Mouse (Mus musculus) CH12.LX (cell line): Measurements from ENCODE around the gene Man1a.
A peak's percentile ranks its signal among the peaks of the same experiment; 100 is the strongest.

ENCODE experiments used
- EP300 ChIP-seq: IDR thresholded peaks from 2 replicates; pipeline ENCODE4 v1.6.1; 2011; ENCODE audit warnings: low read length, improper control_type of control experiment
- GABPA ChIP-seq: IDR thresholded peaks from 2 replicates; pipeline ENCODE4 v1.6.1; 2012; ENCODE audit warnings: low read depth, low read length, improper control_type of control experiment, inconsistent platforms; ENCODE audit not compliant: insufficient replicate concordance
- MAFK ChIP-seq: IDR thresholded peaks from 2 replicates; pipeline ENCODE4 v1.6.1; 2011; ENCODE audit warnings: low read length, improper control_type of control experiment; ENCODE audit not compliant: insufficient replicate concordance
- MYC ChIP-seq: IDR thresholded peaks from 2 replicates; pipeline ENCODE4 v1.6.1; 2011; ENCODE audit warnings: low read depth, mild to moderate bottlenecking, improper control_type of control experiment, low read length
- POLR2A ChIP-seq: IDR thresholded peaks from 2 replicates; pipeline ENCODE4 v1.6.1; 2011; ENCODE audit warnings: low read depth, mild to moderate bottlenecking, improper control_type of control experiment, low read length
- POLR2AphosphoS2 ChIP-seq: IDR thresholded peaks from 2 replicates; pipeline ENCODE4 v1.6.1; 2011; ENCODE audit warnings: low read depth, low read length, improper control_type of control experiment
- ZKSCAN1 ChIP-seq: IDR thresholded peaks from 2 replicates; pipeline ENCODE4 v1.6.1; 2012; ENCODE audit warnings: low read depth, inconsistent platforms, low read length, improper control_type of control experiment, borderline replicate concordance

DNA sequence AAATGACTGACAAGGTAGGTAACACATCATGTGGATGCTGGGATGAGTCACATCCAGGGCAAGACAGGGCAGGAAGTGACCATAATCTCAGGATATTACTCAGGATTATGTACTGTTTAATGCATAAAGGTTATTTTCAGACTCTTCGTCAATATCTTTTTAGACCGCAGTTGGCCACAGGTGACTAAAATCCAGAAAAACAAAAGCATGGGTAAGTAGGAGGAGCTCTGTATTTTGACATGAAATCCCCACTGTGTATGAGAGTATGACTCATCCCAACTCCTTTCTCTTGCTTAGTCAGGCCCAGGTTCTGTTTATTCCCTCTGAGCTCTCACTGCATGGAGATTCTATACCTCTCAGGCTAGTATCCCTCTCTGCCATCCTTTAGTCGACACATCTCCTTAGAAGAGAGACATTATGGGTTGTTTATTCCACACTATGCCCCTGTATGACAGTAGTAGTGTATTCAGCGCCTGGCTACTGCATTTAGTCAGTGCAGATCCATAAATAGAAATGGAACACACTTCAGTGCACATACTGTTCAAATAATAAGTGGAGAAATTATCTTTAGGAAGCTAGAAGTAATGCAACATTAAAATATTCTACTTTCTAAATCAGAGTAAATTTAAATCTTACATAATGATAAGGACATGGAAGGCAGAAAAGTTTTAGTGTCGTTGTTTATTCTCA, 49.5 kb downstream of the Man1a start:
- TF ChIP-seq POLR2A, result no peak
- no peak for TF ChIP-seq GABPA
- peak; percentile 82 for TF ChIP-seq MAFK
- TF ChIP-seq POLR2AphosphoS2, result no peak
- peak; percentile 76; the same call in 1 of the 2 replicates for TF ChIP-seq MYC
- TF ChIP-seq EP300, result peak; percentile 96
- no peak for TF ChIP-seq ZKSCAN1
